Mouse (Mus musculus): ENCODE results near the gene 1520401A03Rik. TPM values are rescaled to one million over a fixed set of nuclear protein-coding genes. Genes with fewer than 3 reads are reported as not detected.
A peak's percentile ranks its signal among the peaks of the same experiment; 100 is the strongest.

1520401A03Rik gene
- polyA plus RNA-seq, 1 experiment from 2014 or later: 1.0 TPM

- Histone ChIP-seq H3K4me2 (replicated peaks) (no peak overlapping the region), H3K4me1 (peaks cover 14% of the 10 kb centered on the region), H3K4me3 (no peak overlapping the region), H3K9me3 (no peaks in the 10 kb centered on the region), H3K36me3 (no peaks in the 10 kb centered on the region), H3K9ac (no peak overlapping the region), H3K27me3 (peaks cover 33% of the 10 kb centered on the region), H3K27ac (no peak overlapping the region)
- 4% methylated on average over 3 of the region's 3 CpGs for WGBS
- 0 out of 2 replicates have a peak, but pooled peaks have one; percentile 24 for ATAC-seq (ENCODE audit: insufficient number of reproducible peaks, insufficient read depth, low FRiP score, low TSS enrichment)
Measured at GRCm38 (mm10) chr17:23695801-23696200, 26.8 kb downstream of the 1520401A03Rik start.

DNA sequence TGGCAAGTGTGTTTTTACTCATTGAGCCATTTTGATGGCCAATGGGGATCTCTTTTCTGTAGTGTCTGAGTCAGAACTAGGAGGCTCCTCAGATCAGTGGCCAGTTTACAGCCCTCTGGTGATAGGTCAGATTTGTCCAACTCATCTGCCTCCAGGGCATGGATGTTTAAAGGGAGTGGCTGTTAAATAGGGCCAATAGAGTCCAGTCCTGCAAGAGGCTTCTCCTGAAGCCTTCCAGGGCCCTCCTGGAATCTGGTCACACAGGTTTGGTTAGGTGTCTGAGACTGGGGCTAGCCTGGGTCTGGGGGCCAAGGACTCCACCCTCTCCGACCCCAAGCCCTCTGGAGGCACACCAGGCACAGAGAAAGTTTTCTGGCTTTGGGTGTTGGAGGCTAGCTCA is 28.1 kb downstream of the 1520401A03Rik start:
- 55% methylated on average over 1 of the region's 1 CpGs for WGBS
- H3K27ac ChIP-seq: no peak overlapping the region

GRCm38 (mm10) chr17:23683856-23684672 is 38.5 kb downstream of the 1520401A03Rik start, which contains the start of gene Cldn9:
TSS of gene Cldn9 (minus strand) at chr17:23684026.
- peaks cover 55% of the 10 kb centered on the region for H3K27me3 ChIP-seq
- 7% methylated on average over 15 of the region's 15 CpGs for WGBS
- ATAC-seq (ENCODE audit: insufficient number of reproducible peaks, insufficient read depth, low FRiP score, low TSS enrichment): peak; percentile 87
- H3K27ac ChIP-seq: peak within 1 kb of the TSS; percentile 1; the same call in 1 of the 2 replicates
- H3K9me3 ChIP-seq: no peaks in the 10 kb centered on the region
- peaks cover 14% of the 10 kb centered on the region for H3K4me1 ChIP-seq
- H3K4me3 ChIP-seq: peak within 1 kb of the TSS; percentile 24
- H3K9ac ChIP-seq: 0 out of 2 replicates have a peak within 1 kb of the TSS, but pooled peaks have one; percentile 22
- peak within 1 kb of the TSS; percentile 29 for H3K4me2 ChIP-seq (replicated peaks)
- H3K36me3 ChIP-seq: no peaks in the 10 kb centered on the region

More for the DNA sequence above, 28.1 kb downstream of the 1520401A03Rik start:
- Histone ChIP-seq H3K9ac (no peak overlapping the region), H3K27me3 (peaks cover 21% of the 10 kb centered on the region), H3K4me2 (replicated peaks) (no peak overlapping the region), H3K4me3 (no peak overlapping the region), H3K4me1 (peaks cover 10% of the 10 kb centered on the region), H3K36me3 (no peaks in the 10 kb centered on the region), H3K9me3 (no peaks in the 10 kb centered on the region)
- no peak for ATAC-seq (ENCODE audit: insufficient number of reproducible peaks, insufficient read depth, low FRiP score, low TSS enrichment)

GRCm38 (mm10) chr17:23683226-23683625 is 39.4 kb downstream of the 1520401A03Rik start:
- Histone ChIP-seq H3K27ac (peak overlapping the region; percentile 1; the same call in 1 of the 2 replicates), H3K36me3 (no peaks in the 10 kb centered on the region), H3K27me3 (peaks cover 63% of the 10 kb centered on the region), H3K9ac (0 out of 2 replicates have a peak overlapping the region, but pooled peaks have one; percentile 22), H3K9me3 (no peaks in the 10 kb centered on the region), H3K4me1 (peaks cover 14% of the 10 kb centered on the region), H3K4me3 (peak overlapping the region; percentile 24), H3K4me2 (replicated peaks) (peak overlapping the region; percentile 29)
- 25% methylated on average over 15 of the region's 15 CpGs for WGBS
- no peak for ATAC-seq (ENCODE audit: insufficient number of reproducible peaks, insufficient read depth, low FRiP score, low TSS enrichment)

GRCm38 (mm10) chr17:23682530-23682929 is 40.1 kb downstream of the 1520401A03Rik start:
- peak overlapping the region; percentile 29 for H3K4me2 ChIP-seq (replicated peaks)
- no peaks in the 10 kb centered on the region for H3K9me3 ChIP-seq
- peaks cover 64% of the 10 kb centered on the region for H3K27me3 ChIP-seq
- H3K27ac ChIP-seq: no peak overlapping the region
- no peak for ATAC-seq (ENCODE audit: insufficient number of reproducible peaks, insufficient read depth, low FRiP score, low TSS enrichment)
- H3K4me1 ChIP-seq: peaks cover 14% of the 10 kb centered on the region
- 0 out of 2 replicates have a peak overlapping the region, but pooled peaks have one; percentile 22 for H3K9ac ChIP-seq
- H3K36me3 ChIP-seq: no peaks in the 10 kb centered on the region
- H3K4me3 ChIP-seq: peak overlapping the region; percentile 24
- 67% methylated on average over 3 of the region's 3 CpGs for WGBS

DNA sequence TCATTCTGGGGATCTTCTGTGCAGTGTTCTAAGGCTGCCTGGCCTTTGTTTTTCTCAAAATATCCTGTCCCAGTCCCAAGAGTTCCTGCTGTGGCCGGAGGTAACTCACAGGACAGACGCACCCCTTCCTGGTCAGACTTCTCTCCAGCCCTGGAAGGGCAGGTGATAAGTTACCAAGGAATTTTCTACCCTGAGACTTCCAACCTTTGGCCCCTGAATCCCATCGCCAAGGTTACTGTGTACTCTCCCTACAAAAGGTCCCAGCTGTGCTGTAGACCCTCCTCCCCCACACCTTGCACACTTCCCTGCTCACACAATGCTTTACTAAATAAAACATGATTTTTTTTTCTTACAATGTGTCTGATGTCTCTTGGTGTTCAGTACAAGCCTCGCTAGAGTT is 40.5 kb downstream of the 1520401A03Rik start:
- no peak for ATAC-seq (ENCODE audit: insufficient number of reproducible peaks, insufficient read depth, low FRiP score, low TSS enrichment)
- Histone ChIP-seq H3K27me3 (peaks cover 64% of the 10 kb centered on the region), H3K9me3 (no peaks in the 10 kb centered on the region), H3K4me2 (replicated peaks) (peak overlapping the region; percentile 29), H3K36me3 (no peaks in the 10 kb centered on the region), H3K4me3 (peak overlapping the region; percentile 24; the same call in 1 of the 2 replicates), H3K9ac (no peak overlapping the region), H3K27ac (no peak overlapping the region), H3K4me1 (peaks cover 14% of the 10 kb centered on the region)
- WGBS: 51% methylated on average over 4 of the region's 4 CpGs

DNA sequence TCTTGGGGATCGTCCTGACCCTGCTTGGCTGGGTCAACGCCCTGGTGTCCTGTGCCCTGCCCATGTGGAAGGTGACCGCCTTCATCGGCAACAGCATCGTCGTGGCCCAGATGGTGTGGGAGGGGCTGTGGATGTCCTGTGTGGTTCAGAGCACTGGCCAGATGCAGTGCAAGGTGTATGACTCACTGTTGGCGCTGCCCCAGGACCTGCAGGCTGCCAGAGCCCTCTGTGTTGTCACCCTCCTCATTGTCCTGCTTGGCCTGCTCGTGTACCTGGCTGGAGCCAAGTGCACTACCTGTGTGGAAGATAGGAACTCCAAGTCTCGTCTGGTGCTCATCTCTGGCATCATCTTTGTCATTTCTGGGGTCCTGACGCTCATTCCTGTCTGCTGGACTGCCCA is 41.5 kb downstream of the 1520401A03Rik start:
- no peak overlapping the region; the same call in 1 of the 2 replicates for H3K4me3 ChIP-seq
- peak overlapping the region; percentile 29 for H3K4me2 ChIP-seq (replicated peaks)
- H3K9ac ChIP-seq: no peak overlapping the region
- no peak for ATAC-seq (ENCODE audit: insufficient number of reproducible peaks, insufficient read depth, low FRiP score, low TSS enrichment)
- 67% methylated on average over 10 of the region's 10 CpGs for WGBS
- H3K27ac ChIP-seq: no peak overlapping the region
- no peaks in the 10 kb centered on the region for H3K9me3 ChIP-seq
- H3K27me3 ChIP-seq: peaks cover 70% of the 10 kb centered on the region
- H3K36me3 ChIP-seq: no peaks in the 10 kb centered on the region
- H3K4me1 ChIP-seq: peaks cover 21% of the 10 kb centered on the region

GRCm38 (mm10) chr17:23680336-23680735 is 42.2 kb downstream of the 1520401A03Rik start:
- no peaks in the 10 kb centered on the region for H3K9me3 ChIP-seq
- peak overlapping the region; percentile 29 for H3K4me2 ChIP-seq (replicated peaks)
- no peaks in the 10 kb centered on the region for H3K36me3 ChIP-seq
- no peak overlapping the region for H3K9ac ChIP-seq
- H3K4me1 ChIP-seq: peaks cover 29% of the 10 kb centered on the region
- no peak for ATAC-seq (ENCODE audit: insufficient number of reproducible peaks, insufficient read depth, low FRiP score, low TSS enrichment)
- H3K4me3 ChIP-seq: peak overlapping the region; percentile 27
- no peak overlapping the region for H3K27ac ChIP-seq
- peaks cover 78% of the 10 kb centered on the region for H3K27me3 ChIP-seq
- WGBS: 70% methylated on average over 9 of the region's 9 CpGs

GRCm38 (mm10) chr17:23679127-23679835 is 43.3 kb downstream of the 1520401A03Rik start, which contains the start of gene Cldn6:
TSS of gene Cldn6 (plus strand) at chr17:23679249.
- ATAC-seq (ENCODE audit: insufficient number of reproducible peaks, insufficient read depth, low FRiP score, low TSS enrichment): no peak
- no peak within 1 kb of the TSS for H3K27ac ChIP-seq
- peaks cover 34% of the 10 kb centered on the region for H3K4me1 ChIP-seq
- H3K9me3 ChIP-seq: no peaks in the 10 kb centered on the region
- H3K27me3 ChIP-seq: peaks cover 84% of the 10 kb centered on the region
- 2% methylated on average over 38 of the region's 38 CpGs for WGBS
- no peak within 1 kb of the TSS; the same call in 1 of the 2 replicates for H3K9ac ChIP-seq
- peak within 1 kb of the TSS; percentile 29 for H3K4me2 ChIP-seq (replicated peaks)
- H3K4me3 ChIP-seq: peak within 1 kb of the TSS; percentile 27
- no peaks in the 10 kb centered on the region for H3K36me3 ChIP-seq

GRCm38 (mm10) chr17:23677236-23677679 is 45.3 kb downstream of the 1520401A03Rik start, which contains the start of gene Tnfrsf12a:
TSS of gene Tnfrsf12a (minus strand) at chr17:23677468.
- Histone ChIP-seq H3K27me3 (peaks cover 64% of the 10 kb centered on the region), H3K36me3 (no peaks in the 10 kb centered on the region), H3K27ac (no peak within 1 kb of the TSS), H3K4me1 (peaks cover 33% of the 10 kb centered on the region), H3K9me3 (no peaks in the 10 kb centered on the region), H3K4me3 (peak within 1 kb of the TSS; percentile 49), H3K9ac (peak within 1 kb of the TSS; percentile 38), H3K4me2 (replicated peaks) (peak within 1 kb of the TSS; percentile 98)
- under 1% methylated on average over 34 of the region's 34 CpGs for WGBS
- 0 out of 2 replicates have a peak, but pooled peaks have one; percentile 2 for ATAC-seq (ENCODE audit: insufficient number of reproducible peaks, insufficient read depth, low FRiP score, low TSS enrichment)

DNA sequence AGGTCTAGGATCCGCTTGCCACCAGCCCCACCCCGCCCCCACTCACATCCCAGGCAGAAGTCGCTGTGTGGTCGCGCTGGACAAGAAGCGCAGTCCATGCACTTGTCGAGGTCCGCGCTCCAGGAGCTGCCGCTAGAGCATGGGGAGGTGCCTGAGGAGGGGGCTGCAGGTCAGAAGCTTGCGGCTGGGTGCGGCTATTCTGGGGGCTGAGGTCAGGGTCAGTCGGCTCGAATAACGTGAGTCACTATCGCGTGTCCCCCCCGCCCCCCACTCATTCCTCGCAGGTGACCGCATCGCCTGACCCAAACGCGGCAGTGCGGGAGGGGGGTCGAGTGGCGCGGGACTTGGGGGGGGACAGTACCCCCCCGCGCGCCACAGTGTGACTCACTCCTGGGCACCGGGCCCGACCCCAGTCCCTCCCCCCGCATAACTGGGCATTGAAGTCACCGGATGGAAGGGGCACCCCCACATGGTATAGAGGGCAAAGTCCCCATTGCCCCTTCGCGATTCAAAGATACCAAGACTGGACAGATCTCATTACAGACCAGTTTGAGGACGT is 46.0 kb downstream of the 1520401A03Rik start:
- Histone ChIP-seq H3K27ac (no peak overlapping the region), H3K4me2 (replicated peaks) (peak overlapping the region; percentile 98), H3K4me1 (peaks cover 33% of the 10 kb centered on the region), H3K9ac (peak overlapping the region; percentile 38), H3K4me3 (peak overlapping the region; percentile 49), H3K9me3 (no peaks in the 10 kb centered on the region), H3K36me3 (no peaks in the 10 kb centered on the region), H3K27me3 (peaks cover 57% of the 10 kb centered on the region)
- WGBS: under 1% methylated on average over 37 of the region's 37 CpGs
- ATAC-seq (ENCODE audit: insufficient number of reproducible peaks, insufficient read depth, low FRiP score, low TSS enrichment): no peak
